Mouse (Mus musculus): ENCODE data around the gene Ahnak2. TPM values are rescaled to one million over a fixed set of nuclear protein-coding genes. Genes with fewer than 3 reads are reported as not detected.
A peak's percentile ranks its signal among the peaks of the same experiment; 100 is the strongest.
"Not testable (repeated sequence)": the region's sequence is repeated elsewhere in the genome, so short reads cannot be mapped to it uniquely, and the experiment has no call there.

Gene Ahnak2
- polyA plus RNA-seq (2012; rRNA removed) = 11.0 and 14.7 TPM in 2 replicates

- DNase-seq = peak; percentile 47 to 65
- TF ChIP-seq CTCF (IDR thresholded peaks at IDR 0.05; ENCODE audit: borderline replicate concordance, insufficient read depth, low read depth, low read length) (no peak), POLR2A (IDR thresholded peaks at IDR 0.05; ENCODE audit: borderline replicate concordance, insufficient read depth, low read length) (no peak)
- WGBS = 3% methylated on average over 64 of the region's 69 CpGs
- Histone ChIP-seq H3K4me1 (ENCODE audit: control insufficient read depth, insufficient read depth, low read length) (peaks cover 7% of the 10 kb centered on the region), H3K27me3 (ENCODE audit: control insufficient read depth, insufficient read depth, low read length) (no peaks in the 10 kb centered on the region), H3K4me3 (replicated peaks; ENCODE audit: insufficient read depth, low read depth, low read length) (peak within 1 kb of the TSS; percentile 53), H3K27ac (ENCODE audit: insufficient read depth, low read length) (no peak within 1 kb of the TSS)
Observed at GRCm38 (mm10) chr12:112801864-112802846, at the start of gene Ahnak2. Gene Ahnak2 (minus strand): TSS chr12:112802657.

- no peak for DNase-seq
- no peaks in the 10 kb centered on the region for H3K4me1 ChIP-seq (ENCODE audit: control insufficient read depth, insufficient read depth, low read length)
- 42% methylated on average over 7 of the region's 8 CpGs for WGBS
- H3K27me3 ChIP-seq (ENCODE audit: control insufficient read depth, insufficient read depth, low read length) = no peaks in the 10 kb centered on the region
- no peak overlapping the region for H3K27ac ChIP-seq (ENCODE audit: insufficient read depth, low read length)
- TF ChIP-seq POLR2A (IDR thresholded peaks at IDR 0.05; ENCODE audit: borderline replicate concordance, insufficient read depth, low read length) = no peak
- TF ChIP-seq CTCF (IDR thresholded peaks at IDR 0.05; ENCODE audit: borderline replicate concordance, insufficient read depth, low read depth, low read length) = no peak
- H3K4me3 ChIP-seq (replicated peaks; ENCODE audit: insufficient read depth, low read depth, low read length) = no peak overlapping the region
Observed at GRCm38 (mm10) chr12:112851116-112851515, 48.7 kb upstream of the Ahnak2 start.

GRCm38 (mm10) chr12:112850344-112850743, 47.9 kb upstream of the Ahnak2 start:
- H3K4me3 ChIP-seq (replicated peaks; ENCODE audit: insufficient read depth, low read depth, low read length) = no peak overlapping the region
- TF ChIP-seq CTCF (IDR thresholded peaks at IDR 0.05; ENCODE audit: borderline replicate concordance, insufficient read depth, low read depth, low read length) (no peak), POLR2A (IDR thresholded peaks at IDR 0.05; ENCODE audit: borderline replicate concordance, insufficient read depth, low read length) (no peak)
- no peak for DNase-seq
- no peaks in the 10 kb centered on the region for H3K27me3 ChIP-seq (ENCODE audit: control insufficient read depth, insufficient read depth, low read length)
- WGBS = 79% methylated on average over 9 of the region's 9 CpGs
- H3K27ac ChIP-seq (ENCODE audit: insufficient read depth, low read length) = no peak overlapping the region
- no peaks in the 10 kb centered on the region for H3K4me1 ChIP-seq (ENCODE audit: control insufficient read depth, insufficient read depth, low read length)

GRCm38 (mm10) chr12:112849235-112850022, 47.0 kb upstream of the Ahnak2 start:
- no peaks in the 10 kb centered on the region for H3K4me1 ChIP-seq (ENCODE audit: control insufficient read depth, insufficient read depth, low read length)
- no peak overlapping the region for H3K4me3 ChIP-seq (replicated peaks; ENCODE audit: insufficient read depth, low read depth, low read length)
- TF ChIP-seq CTCF (IDR thresholded peaks at IDR 0.05; ENCODE audit: borderline replicate concordance, insufficient read depth, low read depth, low read length) = no peak
- TF ChIP-seq POLR2A (IDR thresholded peaks at IDR 0.05; ENCODE audit: borderline replicate concordance, insufficient read depth, low read length) = no peak
- DNase-seq = no peak
- WGBS = 74% methylated on average over 11 of the region's 11 CpGs
- H3K27me3 ChIP-seq (ENCODE audit: control insufficient read depth, insufficient read depth, low read length) = no peaks in the 10 kb centered on the region
- no peak overlapping the region for H3K27ac ChIP-seq (ENCODE audit: insufficient read depth, low read length)

- Histone ChIP-seq H3K4me1 (ENCODE audit: control insufficient read depth, insufficient read depth, low read length) (no peaks in the 10 kb centered on the region), H3K27ac (ENCODE audit: insufficient read depth, low read length) (no peak overlapping the region), H3K27me3 (ENCODE audit: control insufficient read depth, insufficient read depth, low read length) (no peaks in the 10 kb centered on the region), H3K4me3 (replicated peaks; ENCODE audit: insufficient read depth, low read depth, low read length) (no peak overlapping the region)
- 100% methylated on average over 2 of the region's 2 CpGs for WGBS
- TF ChIP-seq POLR2A (IDR thresholded peaks at IDR 0.05; ENCODE audit: borderline replicate concordance, insufficient read depth, low read length) (no peak), CTCF (IDR thresholded peaks at IDR 0.05; ENCODE audit: borderline replicate concordance, insufficient read depth, low read depth, low read length) (no peak)
- DNase-seq = no peak
Observed at GRCm38 (mm10) chr12:112847880-112848279, 45.4 kb upstream of the Ahnak2 start.

- H3K4me1 ChIP-seq (ENCODE audit: control insufficient read depth, insufficient read depth, low read length) = no peaks in the 10 kb centered on the region
- 20% methylated on average over 3 of the region's 3 CpGs for WGBS
Observed at GRCm38 (mm10) chr12:112843803-112844202, 41.3 kb upstream of the Ahnak2 start.

GRCm38 (mm10) chr12:112842128-112842527, 39.7 kb upstream of the Ahnak2 start:
- H3K27ac ChIP-seq (ENCODE audit: insufficient read depth, low read length); H3K4me3 ChIP-seq (replicated peaks; ENCODE audit: insufficient read depth, low read depth, low read length); H3K4me1 ChIP-seq (ENCODE audit: control insufficient read depth, insufficient read depth, low read length); DNase-seq; H3K27me3 ChIP-seq (ENCODE audit: control insufficient read depth, insufficient read depth, low read length): not testable (repeated sequence)
- WGBS = 73% methylated on average over 2 of the region's 2 CpGs

More at GRCm38 (mm10) chr12:112843803-112844202, 41.3 kb upstream of the Ahnak2 start:
- H3K27ac ChIP-seq (ENCODE audit: insufficient read depth, low read length) = no peak overlapping the region
- TF ChIP-seq CTCF (IDR thresholded peaks at IDR 0.05; ENCODE audit: borderline replicate concordance, insufficient read depth, low read depth, low read length) (peak; percentile 99), POLR2A (IDR thresholded peaks at IDR 0.05; ENCODE audit: borderline replicate concordance, insufficient read depth, low read length) (no peak)
- H3K4me3 ChIP-seq (replicated peaks; ENCODE audit: insufficient read depth, low read depth, low read length) = no peak overlapping the region
- peak; percentile 77 to 85 for DNase-seq
- H3K27me3 ChIP-seq (ENCODE audit: control insufficient read depth, insufficient read depth, low read length) = no peaks in the 10 kb centered on the region

GRCm38 (mm10) chr12:112841338-112841892, 39.0 kb upstream of the Ahnak2 start:
- 73% methylated on average over 4 of the region's 4 CpGs for WGBS
- not testable (repeated sequence) for H3K27me3 ChIP-seq (ENCODE audit: control insufficient read depth, insufficient read depth, low read length); H3K4me3 ChIP-seq (replicated peaks; ENCODE audit: insufficient read depth, low read depth, low read length); DNase-seq; H3K4me1 ChIP-seq (ENCODE audit: control insufficient read depth, insufficient read depth, low read length); H3K27ac ChIP-seq (ENCODE audit: insufficient read depth, low read length)

All from cerebellum, adult 2 months (tissue).